Comparison of ENCODE assay signal across 8 mouse cellular contexts in the genomic region with DNA sequence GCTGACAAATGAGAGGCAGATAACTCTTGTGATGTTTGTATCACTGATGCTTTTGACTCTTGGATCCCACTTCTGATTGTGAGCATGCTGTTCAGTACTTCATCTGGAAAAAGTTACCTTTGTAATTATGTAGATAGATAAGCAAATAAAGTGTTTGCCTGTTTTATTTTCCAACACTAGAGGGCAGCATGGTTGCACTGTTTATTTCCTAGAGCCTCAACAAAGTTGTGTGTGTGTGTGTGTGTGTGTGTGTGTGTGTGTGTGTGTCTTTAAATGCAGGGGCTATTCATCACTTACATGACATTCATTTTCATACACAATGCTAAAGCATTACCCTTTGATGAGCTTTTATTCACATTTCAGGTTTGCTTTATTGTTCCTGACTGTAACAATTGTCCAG.
DNase-seq lines count a peak whose midpoint lies in the region.

No protein-coding gene starts in this region.

- intact Hi-C loops in gastrocnemius, postnatal 14 days (cut with DNase I; ENCODE audit: low total_unique reads): loop anchor here (5.0 kb wide), 1 partner anchor 256 kb away; no protein-coding TSS in a partner anchor

- no peaks in the 10 kb centered on the region for H3K9me3 ChIP-seq in heart, embryonic 10.5 days

- peak; percentile 37 for DNase-seq in heart, postnatal 4 days
- no peak for DNase-seq in heart, embryonic 10.5 days (ENCODE audit: low spot score)
- DNase-seq in thymus, postnatal 0 days (ENCODE audit: low spot score): peak; percentile 19
- no peak for DNase-seq in thymus, postnatal 36 days
- DNase-seq in embryo, embryonic 10 days (ENCODE audit: low spot score): peak; percentile 59
- DNase-seq in lung, postnatal 10 days: peak; percentile 62
- DNase-seq in frontal cortex, postnatal 10 days (ENCODE audit: low spot score in 2 of 2): no peak
- no peak for DNase-seq in gastrocnemius, postnatal 14 days

- H3K4me3 ChIP-seq in heart, embryonic 10.5 days: no peak overlapping the region

- no peaks in the 10 kb centered on the region for H3K27me3 ChIP-seq in heart, embryonic 10.5 days (ENCODE audit: insufficient read depth, poor library complexity, severe bottlenecking)

- H3K36me3 ChIP-seq in heart, embryonic 10.5 days: no peaks in the 10 kb centered on the region

- no peak overlapping the region for H3K27ac ChIP-seq in heart, embryonic 10.5 days

- peaks cover 19% of the 10 kb centered on the region for H3K4me1 ChIP-seq in heart, embryonic 10.5 days

Comparison
In these comparisons a context has a peak if more than half of its experiments do, and no peak if none do; other contexts are left out.
1. DNase-seq: peak in heart, postnatal 4 days (single experiment), thymus, postnatal 0 days (single experiment), embryo, embryonic 10 days (single experiment) and lung, postnatal 10 days (single experiment); none in heart, embryonic 10.5 days (single experiment), thymus, postnatal 36 days (0 of 2), frontal cortex, postnatal 10 days (0 of 2) and gastrocnemius, postnatal 14 days (single experiment).